Mouse (Mus musculus) CH12.LX (cell line): Measurements from ENCODE around the gene Ankrd13c.

Source experiments
- BHLHE40 ChIP-seq: IDR thresholded peaks from 2 replicates; pipeline ENCODE4 v1.6.1; 2011; ENCODE audit warnings: mild to moderate bottlenecking, low read depth, low read length, improper control_type of control experiment
- PAX5 ChIP-seq: IDR thresholded peaks from 2 replicates; pipeline ENCODE4 v1.6.1; 2012; ENCODE audit warnings: low read length, inconsistent platforms, mixed read lengths
- POLR2A ChIP-seq: IDR thresholded peaks from 2 replicates; pipeline ENCODE4 v1.6.1; 2011; ENCODE audit warnings: low read depth, mild to moderate bottlenecking, improper control_type of control experiment, low read length
- RCOR1 ChIP-seq: conservative IDR thresholded peaks from 2 replicates; pipeline ENCODE4 v1.6.1; 2012; ENCODE audit warnings: low read depth, mild to moderate bottlenecking, inconsistent platforms, low read length, improper control_type of control experiment

DNA sequence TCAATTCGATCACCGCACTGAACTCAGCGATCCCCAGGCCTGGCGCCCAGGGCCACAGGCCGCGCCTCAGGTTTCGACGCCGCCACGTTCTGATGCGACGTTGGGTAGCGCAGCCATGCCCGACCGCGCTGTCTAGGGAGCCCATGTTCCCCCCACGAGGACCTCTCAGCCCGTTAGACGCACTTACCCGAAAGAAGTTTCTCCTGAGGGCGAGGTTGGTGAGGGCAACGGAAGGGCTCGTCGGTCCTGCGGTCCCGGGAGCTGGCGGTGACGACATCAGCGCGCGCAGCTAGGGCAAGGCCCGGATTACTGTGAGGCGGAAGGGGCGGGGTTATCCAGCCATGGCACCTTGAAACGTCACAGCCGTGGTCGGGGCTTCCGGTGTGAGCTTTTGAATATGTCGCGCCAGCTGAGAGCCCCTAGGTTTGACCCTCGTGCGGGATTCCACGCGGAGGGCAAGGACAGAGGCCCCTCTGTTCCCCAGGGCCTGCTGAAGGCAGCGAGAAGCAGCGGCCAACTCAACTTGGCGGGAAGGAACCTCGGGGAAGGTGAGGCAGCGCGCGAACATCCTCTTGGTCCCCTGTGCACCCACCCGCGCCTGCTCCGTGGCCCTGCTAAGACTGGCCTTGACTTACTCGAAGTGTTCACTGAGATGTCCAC lies 89.4 kb downstream of the Ankrd13c start, which contains the start of the genes Srsf11 and Lrrc40:
- TF ChIP-seq POLR2A (peak; percentile 97), BHLHE40 (no peak), PAX5 (no peak), RCOR1 (no peak)
